Mouse (Mus musculus): ENCODE results near the gene Ucp2. TPM values are rescaled to one million over a fixed set of nuclear protein-coding genes. Genes with fewer than 3 reads are reported as not detected.

The Ucp2 gene
- polyA plus RNA-seq, 1 experiment from 2014 or later = 69.5 TPM

DNA sequence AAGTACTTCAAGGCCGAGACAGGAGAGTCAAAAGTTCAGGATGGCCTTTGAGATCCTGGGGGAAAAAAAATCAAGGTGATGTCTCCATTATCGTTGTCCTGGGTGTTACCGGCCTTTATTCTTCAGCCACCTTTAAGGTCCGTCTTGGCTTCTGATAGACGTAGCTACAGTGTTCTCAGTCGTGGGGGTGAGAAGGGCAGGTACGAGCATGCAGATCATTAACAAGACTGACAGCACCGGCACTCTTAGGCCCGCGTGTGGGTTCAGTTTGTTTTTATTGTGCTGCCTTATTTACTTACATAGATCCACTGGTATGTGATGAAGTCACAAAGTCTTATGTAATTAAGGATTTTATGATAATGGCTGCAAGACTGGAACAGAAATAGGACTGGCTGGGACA lies 29.4 kb upstream of the Ucp2 start:
- no peak overlapping the region for H3K4me3 ChIP-seq (ENCODE audit: low read depth, low read length)

GRCm38 (mm10) chr7:100464248-100464647 lies 28.9 kb upstream of the Ucp2 start:
- peaks cover 12% of the 10 kb centered on the region for H3K36me3 ChIP-seq (ENCODE audit: control insufficient read depth, insufficient read depth, low read length)
- 95% methylated on average over 7 of the region's 7 CpGs for whole genome bisulfite sequencing
- H3K4me1 ChIP-seq (ENCODE audit: control insufficient read depth, insufficient read depth, low read length) = no peaks in the 10 kb centered on the region
- H3K9me3 ChIP-seq (replicated peaks; ENCODE audit: control insufficient read depth, low read length, poor library complexity, severe bottlenecking) = no peaks in the 10 kb centered on the region
- no peak for ATAC-seq
- H3K9ac ChIP-seq (ENCODE audit: low read depth, low read length) = no peak overlapping the region
- no peak overlapping the region for H3K4me2 ChIP-seq (ENCODE audit: low read length)
- H3K4me3 ChIP-seq (ENCODE audit: low read depth, low read length) = no peak overlapping the region
- no peak overlapping the region for H3K27ac ChIP-seq (ENCODE audit: low read length)
- H3K27me3 ChIP-seq (ENCODE audit: control insufficient read depth, insufficient read depth, low read depth, low read length) = no peaks in the 10 kb centered on the region

More for the DNA sequence above, 29.4 kb upstream of the Ucp2 start:
- ATAC-seq = no peak
- Histone ChIP-seq H3K4me1 (ENCODE audit: control insufficient read depth, insufficient read depth, low read length) (no peaks in the 10 kb centered on the region), H3K9ac (ENCODE audit: low read depth, low read length) (no peak overlapping the region), H3K27ac (ENCODE audit: low read length) (no peak overlapping the region), H3K36me3 (ENCODE audit: control insufficient read depth, insufficient read depth, low read length) (peaks cover 12% of the 10 kb centered on the region), H3K4me2 (ENCODE audit: low read length) (no peak overlapping the region), H3K9me3 (replicated peaks; ENCODE audit: control insufficient read depth, low read length, poor library complexity, severe bottlenecking) (no peaks in the 10 kb centered on the region), H3K27me3 (ENCODE audit: control insufficient read depth, insufficient read depth, low read depth, low read length) (no peaks in the 10 kb centered on the region)
- 91% methylated on average over 10 of the region's 10 CpGs for WGBS

DNA sequence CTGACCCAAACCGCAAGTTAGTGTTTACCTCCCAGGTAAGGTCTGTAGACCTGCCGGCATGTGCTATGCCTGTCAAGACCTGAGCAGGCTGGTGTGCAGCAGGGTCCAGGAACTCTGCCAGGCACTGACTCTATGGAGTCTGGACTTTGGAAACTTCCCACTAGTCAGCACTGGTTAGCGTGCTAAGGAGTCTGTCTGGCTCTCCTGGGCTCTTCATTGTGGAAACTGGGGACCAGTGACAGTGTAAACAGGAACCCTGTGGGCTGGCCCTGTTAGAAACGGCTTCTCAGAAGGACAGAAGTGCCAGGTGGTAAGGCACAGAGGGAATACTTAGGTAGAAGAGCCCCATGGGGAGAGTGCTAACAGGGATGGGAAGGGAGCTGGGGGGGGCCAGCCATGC lies 27.9 kb upstream of the Ucp2 start:
- no peaks in the 10 kb centered on the region for H3K4me1 ChIP-seq (ENCODE audit: control insufficient read depth, insufficient read depth, low read length)
- no peak overlapping the region for H3K27ac ChIP-seq (ENCODE audit: low read length)
- WGBS = 80% methylated on average over 4 of the region's 4 CpGs
- H3K4me2 ChIP-seq (ENCODE audit: low read length) = no peak overlapping the region
- no peaks in the 10 kb centered on the region for H3K9me3 ChIP-seq (replicated peaks; ENCODE audit: control insufficient read depth, low read length, poor library complexity, severe bottlenecking)
- H3K9ac ChIP-seq (ENCODE audit: low read depth, low read length) = no peak overlapping the region
- H3K36me3 ChIP-seq (ENCODE audit: control insufficient read depth, insufficient read depth, low read length) = peaks cover 9% of the 10 kb centered on the region
- no peak overlapping the region for H3K4me3 ChIP-seq (ENCODE audit: low read depth, low read length)
- H3K27me3 ChIP-seq (ENCODE audit: control insufficient read depth, insufficient read depth, low read depth, low read length) = no peaks in the 10 kb centered on the region
- no peak for ATAC-seq

GRCm38 (mm10) chr7:100465656-100466309 lies 27.4 kb upstream of the Ucp2 start:
- H3K36me3 ChIP-seq (ENCODE audit: control insufficient read depth, insufficient read depth, low read length) = peaks cover 10% of the 10 kb centered on the region

GRCm38 (mm10) chr7:100466781-100467510 lies 26.2 kb upstream of the Ucp2 start:
- no peaks in the 10 kb centered on the region for H3K4me1 ChIP-seq (ENCODE audit: control insufficient read depth, insufficient read depth, low read length)
- no peak overlapping the region for H3K4me2 ChIP-seq (ENCODE audit: low read length)
- no peak overlapping the region for H3K4me3 ChIP-seq (ENCODE audit: low read depth, low read length)
- no peak overlapping the region for H3K9ac ChIP-seq (ENCODE audit: low read depth, low read length)
- ATAC-seq = no peak
- no peaks in the 10 kb centered on the region for H3K27me3 ChIP-seq (ENCODE audit: control insufficient read depth, insufficient read depth, low read depth, low read length)
- peaks cover 6% of the 10 kb centered on the region for H3K36me3 ChIP-seq (ENCODE audit: control insufficient read depth, insufficient read depth, low read length)
- no peak overlapping the region for H3K27ac ChIP-seq (ENCODE audit: low read length)
- no peaks in the 10 kb centered on the region for H3K9me3 ChIP-seq (replicated peaks; ENCODE audit: control insufficient read depth, low read length, poor library complexity, severe bottlenecking)
- 91% methylated on average over 11 of the region's 11 CpGs for WGBS

More at GRCm38 (mm10) chr7:100465656-100466309, 27.4 kb upstream of the Ucp2 start:
- Histone ChIP-seq H3K4me1 (ENCODE audit: control insufficient read depth, insufficient read depth, low read length) (no peaks in the 10 kb centered on the region), H3K27ac (ENCODE audit: low read length) (no peak overlapping the region), H3K27me3 (ENCODE audit: control insufficient read depth, insufficient read depth, low read depth, low read length) (no peaks in the 10 kb centered on the region), H3K9me3 (replicated peaks; ENCODE audit: control insufficient read depth, low read length, poor library complexity, severe bottlenecking) (no peaks in the 10 kb centered on the region), H3K4me3 (ENCODE audit: low read depth, low read length) (no peak overlapping the region), H3K4me2 (ENCODE audit: low read length) (no peak overlapping the region), H3K9ac (ENCODE audit: low read depth, low read length) (no peak overlapping the region)
- 68% methylated on average over 5 of the region's 5 CpGs for WGBS
- ATAC-seq = no peak

DNA sequence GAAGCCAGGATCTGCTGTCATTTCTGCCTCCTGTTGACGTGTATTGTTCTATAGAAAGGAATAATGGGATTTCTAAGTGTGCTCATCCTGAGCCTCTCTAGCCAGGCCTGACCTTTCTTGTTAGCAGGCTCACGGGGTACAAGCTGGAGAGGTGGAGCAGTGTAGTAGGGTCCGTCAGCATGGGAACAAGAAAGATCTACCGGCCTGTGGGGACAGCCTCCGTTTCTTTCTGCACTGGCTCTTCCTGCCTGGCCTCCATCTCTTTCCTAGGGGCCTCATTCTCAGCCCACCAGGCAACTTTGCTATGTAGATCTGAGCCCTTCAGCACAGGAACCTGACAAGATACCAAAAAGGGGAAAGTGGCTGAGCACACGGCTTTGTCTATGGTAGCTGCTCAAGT lies 24.4 kb upstream of the Ucp2 start:
- H3K27me3 ChIP-seq (ENCODE audit: control insufficient read depth, insufficient read depth, low read depth, low read length) = no peaks in the 10 kb centered on the region
- H3K4me2 ChIP-seq (ENCODE audit: low read length) = no peak overlapping the region
- no peak overlapping the region for H3K27ac ChIP-seq (ENCODE audit: low read length)
- ATAC-seq = no peak
- peaks cover 6% of the 10 kb centered on the region for H3K36me3 ChIP-seq (ENCODE audit: control insufficient read depth, insufficient read depth, low read length)
- no peaks in the 10 kb centered on the region for H3K9me3 ChIP-seq (replicated peaks; ENCODE audit: control insufficient read depth, low read length, poor library complexity, severe bottlenecking)
- no peak overlapping the region for H3K4me3 ChIP-seq (ENCODE audit: low read depth, low read length)
- no peaks in the 10 kb centered on the region for H3K4me1 ChIP-seq (ENCODE audit: control insufficient read depth, insufficient read depth, low read length)
- no peak overlapping the region for H3K9ac ChIP-seq (ENCODE audit: low read depth, low read length)
- WGBS = 88% methylated on average over 6 of the region's 6 CpGs

- Histone ChIP-seq H3K27me3 (ENCODE audit: control insufficient read depth, insufficient read depth, low read depth, low read length) (no peaks in the 10 kb centered on the region), H3K36me3 (ENCODE audit: control insufficient read depth, insufficient read depth, low read length) (peaks cover 6% of the 10 kb centered on the region), H3K4me3 (ENCODE audit: low read depth, low read length) (no peak overlapping the region), H3K9me3 (replicated peaks; ENCODE audit: control insufficient read depth, low read length, poor library complexity, severe bottlenecking) (no peaks in the 10 kb centered on the region), H3K27ac (ENCODE audit: low read length) (no peak overlapping the region), H3K4me2 (ENCODE audit: low read length) (no peak overlapping the region), H3K4me1 (ENCODE audit: control insufficient read depth, insufficient read depth, low read length) (no peaks in the 10 kb centered on the region), H3K9ac (ENCODE audit: low read depth, low read length) (no peak overlapping the region)
- 100% methylated on average over 1 of the region's 1 CpGs for WGBS
- no peak for ATAC-seq
These were observed 23.6 kb upstream of the Ucp2 start for GRCm38 (mm10) chr7:100469502-100469901.

DNA sequence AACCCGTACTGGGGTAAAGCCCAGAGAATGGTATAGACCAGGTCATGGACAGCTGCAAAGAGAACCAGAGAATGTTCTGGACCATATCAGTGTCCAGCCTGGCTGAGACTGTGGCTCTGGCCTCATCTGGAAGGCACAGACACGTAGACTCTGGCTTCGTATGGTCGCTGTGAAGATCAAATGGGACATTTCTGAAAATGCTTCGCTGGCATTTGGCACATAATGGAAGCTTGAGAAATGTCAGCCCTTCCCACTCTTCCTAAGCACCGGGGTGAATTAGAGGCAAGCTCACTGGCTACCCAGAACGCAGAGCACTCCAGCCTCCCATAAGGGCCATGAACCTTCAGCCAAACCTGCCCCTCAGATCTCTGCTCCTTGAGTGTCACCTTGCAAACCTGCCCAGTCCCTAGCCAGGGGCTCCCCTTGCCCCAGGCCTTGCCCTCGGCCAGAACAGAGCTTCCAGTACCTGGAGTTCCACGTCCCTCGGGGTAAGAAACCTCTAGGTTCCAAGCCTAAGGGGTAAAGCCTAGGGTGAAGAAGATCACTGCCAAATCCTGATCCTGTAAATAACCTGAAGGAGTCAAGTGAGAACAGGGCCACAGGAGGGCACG lies 22.2 kb upstream of the Ucp2 start:
- 92% methylated on average over 11 of the region's 11 CpGs for WGBS
- no peaks in the 10 kb centered on the region for H3K4me1 ChIP-seq (ENCODE audit: control insufficient read depth, insufficient read depth, low read length)
- no peaks in the 10 kb centered on the region for H3K27me3 ChIP-seq (ENCODE audit: control insufficient read depth, insufficient read depth, low read depth, low read length)
- peaks cover 5% of the 10 kb centered on the region for H3K36me3 ChIP-seq (ENCODE audit: control insufficient read depth, insufficient read depth, low read length)
- H3K27ac ChIP-seq (ENCODE audit: low read length) = no peak overlapping the region
- ATAC-seq = no peak
- H3K4me2 ChIP-seq (ENCODE audit: low read length) = no peak overlapping the region
- no peak overlapping the region for H3K9ac ChIP-seq (ENCODE audit: low read depth, low read length)
- no peaks in the 10 kb centered on the region for H3K9me3 ChIP-seq (replicated peaks; ENCODE audit: control insufficient read depth, low read length, poor library complexity, severe bottlenecking)
- no peak overlapping the region for H3K4me3 ChIP-seq (ENCODE audit: low read depth, low read length)

- Histone ChIP-seq H3K9ac (ENCODE audit: low read depth, low read length) (no peak overlapping the region), H3K27me3 (ENCODE audit: control insufficient read depth, insufficient read depth, low read depth, low read length) (no peaks in the 10 kb centered on the region), H3K36me3 (ENCODE audit: control insufficient read depth, insufficient read depth, low read length) (peaks cover 4% of the 10 kb centered on the region; the same call in 1 of the 2 replicates), H3K27ac (ENCODE audit: low read length) (no peak overlapping the region), H3K4me3 (ENCODE audit: low read depth, low read length) (no peak overlapping the region), H3K4me2 (ENCODE audit: low read length) (no peak overlapping the region), H3K9me3 (replicated peaks; ENCODE audit: control insufficient read depth, low read length, poor library complexity, severe bottlenecking) (no peaks in the 10 kb centered on the region), H3K4me1 (ENCODE audit: control insufficient read depth, insufficient read depth, low read length) (no peaks in the 10 kb centered on the region)
- WGBS = 97% methylated on average over 1 of the region's 1 CpGs
- ATAC-seq = no peak
These were observed 21.7 kb upstream of the Ucp2 start for GRCm38 (mm10) chr7:100471407-100471797.
